Mouse (Mus musculus): ENCODE measurements around the gene Tspan9. TPM values are rescaled to one million over a fixed set of nuclear protein-coding genes. Genes with fewer than 3 reads are reported as not detected.

Tspan9 gene
- polyA plus RNA-seq, 1 experiment from 2014 or later, result 25.8 TPM

GRCm38 (mm10) chr6:128002667-128003066 lies 140.7 kb downstream of the Tspan9 start:
- Histone ChIP-seq H3K4me2 (ENCODE audit: low read depth, low read length) (no peak overlapping the region), H3K36me3 (ENCODE audit: control insufficient read depth, insufficient read depth) (no peaks in the 10 kb centered on the region), H3K27ac (ENCODE audit: low read length) (no peak overlapping the region), H3K9ac (ENCODE audit: low read depth, low read length) (no peak overlapping the region), H3K9me3 (replicated peaks; ENCODE audit: control insufficient read depth, low read length) (no peaks in the 10 kb centered on the region), H3K27me3 (ENCODE audit: control insufficient read depth, insufficient read depth, low read depth, low read length) (no peaks in the 10 kb centered on the region), H3K4me1 (ENCODE audit: control insufficient read depth, low read depth, low read length) (no peaks in the 10 kb centered on the region; the same call in 1 of the 2 replicates), H3K4me3 (ENCODE audit: low read depth, low read length) (no peak overlapping the region)
- no peak for ATAC-seq (ENCODE audit: low read depth)
- 56% methylated on average over 4 of the region's 4 CpGs for WGBS (ENCODE audit: insufficient replicate concordance)

GRCm38 (mm10) chr6:128002104-128002503 lies 141.3 kb downstream of the Tspan9 start:
- Histone ChIP-seq H3K4me2 (ENCODE audit: low read depth, low read length) (no peak overlapping the region), H3K27ac (ENCODE audit: low read length) (no peak overlapping the region), H3K9ac (ENCODE audit: low read depth, low read length) (no peak overlapping the region)

DNA sequence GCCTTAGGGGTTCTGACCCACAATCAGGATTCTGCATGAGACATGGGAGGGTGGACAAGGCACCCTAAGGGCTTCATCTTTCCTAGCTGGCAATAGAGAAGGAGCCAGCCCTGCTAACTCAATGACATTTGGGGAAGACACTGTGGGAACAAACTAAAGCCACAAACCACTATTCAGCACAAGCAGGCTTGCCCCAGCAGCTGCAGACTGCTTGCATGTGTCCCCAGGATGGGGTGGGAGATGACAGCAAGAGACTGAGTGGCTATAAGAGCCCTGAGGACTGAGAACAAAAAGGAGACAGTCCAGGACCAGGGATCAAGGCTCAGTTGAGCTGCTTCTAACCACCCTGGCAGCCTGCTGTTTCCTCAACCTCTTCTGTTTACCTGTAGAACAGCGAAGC lies 141.8 kb downstream of the Tspan9 start:
- ATAC-seq (ENCODE audit: low read depth), result no peak

More at GRCm38 (mm10) chr6:128002104-128002503, 141.3 kb downstream of the Tspan9 start:
- Histone ChIP-seq H3K9me3 (replicated peaks; ENCODE audit: control insufficient read depth, low read length) (no peaks in the 10 kb centered on the region), H3K4me3 (ENCODE audit: low read depth, low read length) (no peak overlapping the region), H3K36me3 (ENCODE audit: control insufficient read depth, insufficient read depth) (no peaks in the 10 kb centered on the region), H3K27me3 (ENCODE audit: control insufficient read depth, insufficient read depth, low read depth, low read length) (no peaks in the 10 kb centered on the region), H3K4me1 (ENCODE audit: control insufficient read depth, low read depth, low read length) (no peaks in the 10 kb centered on the region)
- ATAC-seq (ENCODE audit: low read depth), result no peak
- WGBS (ENCODE audit: insufficient replicate concordance), result 69% methylated on average over 10 of the region's 10 CpGs

DNA sequence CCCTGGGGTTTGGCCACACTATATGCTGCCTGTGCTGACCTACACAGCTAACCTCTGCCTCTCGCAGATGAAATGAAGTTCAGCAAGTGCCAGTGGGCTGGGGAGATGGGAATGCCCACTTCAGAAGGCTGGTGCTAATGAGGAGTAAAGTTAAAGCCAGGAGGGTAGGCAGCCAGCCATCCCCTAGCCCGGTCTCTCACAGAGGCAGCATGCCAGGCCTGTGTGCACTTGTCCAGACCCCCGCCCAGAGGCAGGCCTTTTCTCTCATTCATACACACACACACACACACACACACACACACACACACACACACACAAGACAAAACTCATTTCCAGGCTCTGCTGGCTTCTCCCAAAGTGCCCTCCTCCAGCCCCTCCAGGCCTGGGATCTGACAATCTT lies 142.6 kb downstream of the Tspan9 start:
- Histone ChIP-seq H3K4me3 (ENCODE audit: low read depth, low read length) (no peak overlapping the region), H3K4me2 (ENCODE audit: low read depth, low read length) (no peak overlapping the region), H3K9ac (ENCODE audit: low read depth, low read length) (no peak overlapping the region), H3K27me3 (ENCODE audit: control insufficient read depth, insufficient read depth, low read depth, low read length) (no peaks in the 10 kb centered on the region), H3K9me3 (replicated peaks; ENCODE audit: control insufficient read depth, low read length) (no peaks in the 10 kb centered on the region), H3K27ac (ENCODE audit: low read length) (no peak overlapping the region), H3K36me3 (ENCODE audit: control insufficient read depth, insufficient read depth) (no peaks in the 10 kb centered on the region), H3K4me1 (ENCODE audit: control insufficient read depth, low read depth, low read length) (no peaks in the 10 kb centered on the region)
- ATAC-seq (ENCODE audit: low read depth), result no peak
- 57% methylated on average over 3 of the region's 3 CpGs for WGBS (ENCODE audit: insufficient replicate concordance)

More for the DNA sequence above, 141.8 kb downstream of the Tspan9 start:
- Histone ChIP-seq H3K9ac (ENCODE audit: low read depth, low read length) (no peak overlapping the region), H3K27ac (ENCODE audit: low read length) (no peak overlapping the region), H3K4me2 (ENCODE audit: low read depth, low read length) (no peak overlapping the region), H3K36me3 (ENCODE audit: control insufficient read depth, insufficient read depth) (no peaks in the 10 kb centered on the region), H3K4me3 (ENCODE audit: low read depth, low read length) (no peak overlapping the region), H3K9me3 (replicated peaks; ENCODE audit: control insufficient read depth, low read length) (no peaks in the 10 kb centered on the region), H3K27me3 (ENCODE audit: control insufficient read depth, insufficient read depth, low read depth, low read length) (no peaks in the 10 kb centered on the region), H3K4me1 (ENCODE audit: control insufficient read depth, low read depth, low read length) (no peaks in the 10 kb centered on the region)
- WGBS (ENCODE audit: insufficient replicate concordance), result 75% methylated on average over 1 of the region's 1 CpGs

DNA sequence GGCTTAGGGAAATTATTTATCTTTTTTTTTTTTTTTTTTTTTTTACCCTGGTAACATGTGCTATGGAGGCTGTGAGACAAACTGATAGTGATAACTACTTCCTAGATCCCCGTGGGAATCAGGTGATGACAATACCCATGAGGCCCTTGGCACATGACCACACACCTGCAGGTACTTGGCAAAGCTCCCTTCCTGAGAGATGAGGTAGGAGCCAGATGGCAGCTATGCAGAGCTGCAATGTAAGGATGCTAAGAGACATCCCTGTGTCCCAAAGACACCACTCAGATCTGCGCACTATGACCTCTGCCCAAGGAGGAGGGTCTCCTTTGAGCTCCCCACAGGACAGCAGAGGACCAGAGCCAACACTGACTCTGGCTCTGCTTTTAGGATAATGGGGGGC lies 144.3 kb downstream of the Tspan9 start:
- Histone ChIP-seq H3K4me2 (ENCODE audit: low read depth, low read length) (no peak overlapping the region), H3K4me3 (ENCODE audit: low read depth, low read length) (no peak overlapping the region), H3K27me3 (ENCODE audit: control insufficient read depth, insufficient read depth, low read depth, low read length) (no peaks in the 10 kb centered on the region), H3K27ac (ENCODE audit: low read length) (no peak overlapping the region), H3K36me3 (ENCODE audit: control insufficient read depth, insufficient read depth) (no peaks in the 10 kb centered on the region), H3K9ac (ENCODE audit: low read depth, low read length) (no peak overlapping the region), H3K9me3 (replicated peaks; ENCODE audit: control insufficient read depth, low read length) (no peaks in the 10 kb centered on the region), H3K4me1 (ENCODE audit: control insufficient read depth, low read depth, low read length) (no peaks in the 10 kb centered on the region)
- no peak for ATAC-seq (ENCODE audit: low read depth)
- WGBS (ENCODE audit: insufficient replicate concordance), result 52% methylated on average over 2 of the region's 2 CpGs

- H3K4me1 ChIP-seq (ENCODE audit: control insufficient read depth, low read depth, low read length), result no peaks in the 10 kb centered on the region
- H3K4me2 ChIP-seq (ENCODE audit: low read depth, low read length), result no peak overlapping the region
- H3K27me3 ChIP-seq (ENCODE audit: control insufficient read depth, insufficient read depth, low read depth, low read length), result no peaks in the 10 kb centered on the region
- no peaks in the 10 kb centered on the region for H3K36me3 ChIP-seq (ENCODE audit: control insufficient read depth, insufficient read depth)
- H3K27ac ChIP-seq (ENCODE audit: low read length), result no peak overlapping the region
- no peak overlapping the region for H3K4me3 ChIP-seq (ENCODE audit: low read depth, low read length)
- WGBS (ENCODE audit: insufficient replicate concordance), result 50% methylated on average over 4 of the region's 5 CpGs
- no peak overlapping the region for H3K9ac ChIP-seq (ENCODE audit: low read depth, low read length)
- no peaks in the 10 kb centered on the region for H3K9me3 ChIP-seq (replicated peaks; ENCODE audit: control insufficient read depth, low read length)
- no peak for ATAC-seq (ENCODE audit: low read depth)
These were observed 146.5 kb downstream of the Tspan9 start for GRCm38 (mm10) chr6:127996928-127997327.

GRCm38 (mm10) chr6:127992993-127993392 lies 150.4 kb downstream of the Tspan9 start:
- no peaks in the 10 kb centered on the region for H3K9me3 ChIP-seq (replicated peaks; ENCODE audit: control insufficient read depth, low read length)
- no peak overlapping the region for H3K9ac ChIP-seq (ENCODE audit: low read depth, low read length)
- no peak overlapping the region for H3K4me3 ChIP-seq (ENCODE audit: low read depth, low read length)
- ATAC-seq (ENCODE audit: low read depth), result no peak
- no peaks in the 10 kb centered on the region for H3K36me3 ChIP-seq (ENCODE audit: control insufficient read depth, insufficient read depth)
- no peak overlapping the region for H3K4me2 ChIP-seq (ENCODE audit: low read depth, low read length)
- 62% methylated on average over 8 of the region's 8 CpGs for WGBS (ENCODE audit: insufficient replicate concordance)
- H3K4me1 ChIP-seq (ENCODE audit: control insufficient read depth, low read depth, low read length), result no peaks in the 10 kb centered on the region
- H3K27ac ChIP-seq (ENCODE audit: low read length), result no peak overlapping the region
- H3K27me3 ChIP-seq (ENCODE audit: control insufficient read depth, insufficient read depth, low read depth, low read length), result no peaks in the 10 kb centered on the region

DNA sequence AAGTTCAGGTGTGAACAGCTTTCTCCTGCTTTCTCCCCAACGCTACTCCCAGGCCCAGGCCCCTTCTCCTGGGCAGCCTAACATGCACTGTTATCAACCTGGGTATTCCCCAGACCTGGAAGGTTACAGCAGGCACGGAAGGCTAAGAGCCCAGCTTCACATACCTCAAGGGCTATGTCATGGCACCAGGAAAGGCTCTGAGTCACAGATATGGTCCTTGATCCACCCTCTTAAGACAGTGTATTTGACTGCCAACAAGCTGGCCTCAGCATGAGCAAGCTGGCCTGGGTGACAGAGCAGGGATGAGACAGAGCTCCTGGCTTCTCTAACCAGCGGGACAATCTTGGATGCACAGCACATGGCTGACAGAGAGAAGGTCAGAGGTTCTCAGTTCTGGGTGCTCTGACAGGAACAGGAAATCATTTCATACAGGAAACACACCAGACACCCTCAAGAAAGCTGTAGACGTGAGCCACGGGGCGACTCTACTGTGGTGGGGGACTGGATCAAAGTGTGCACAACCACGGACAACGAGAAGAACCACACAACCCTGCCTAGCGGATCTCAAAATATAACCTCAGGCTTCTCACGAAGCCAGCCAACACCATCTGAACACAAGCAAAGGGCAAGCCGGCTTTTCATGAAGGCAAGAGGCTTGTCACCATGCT lies 151.8 kb downstream of the Tspan9 start:
- H3K36me3 ChIP-seq (ENCODE audit: control insufficient read depth, insufficient read depth), result no peaks in the 10 kb centered on the region
- H3K27ac ChIP-seq (ENCODE audit: low read length), result no peak overlapping the region
- no peak overlapping the region for H3K4me3 ChIP-seq (ENCODE audit: low read depth, low read length)
- H3K27me3 ChIP-seq (ENCODE audit: control insufficient read depth, insufficient read depth, low read depth, low read length), result no peaks in the 10 kb centered on the region
- peak; percentile 19; the same call in 1 of the 2 replicates for ATAC-seq (ENCODE audit: low read depth)
- WGBS (ENCODE audit: insufficient replicate concordance), result 40% methylated on average over 11 of the region's 11 CpGs
- H3K4me2 ChIP-seq (ENCODE audit: low read depth, low read length), result no peak overlapping the region
- no peaks in the 10 kb centered on the region for H3K9me3 ChIP-seq (replicated peaks; ENCODE audit: control insufficient read depth, low read length)
- H3K4me1 ChIP-seq (ENCODE audit: control insufficient read depth, low read depth, low read length), result no peaks in the 10 kb centered on the region
- no peak overlapping the region for H3K9ac ChIP-seq (ENCODE audit: low read depth, low read length)

DNA sequence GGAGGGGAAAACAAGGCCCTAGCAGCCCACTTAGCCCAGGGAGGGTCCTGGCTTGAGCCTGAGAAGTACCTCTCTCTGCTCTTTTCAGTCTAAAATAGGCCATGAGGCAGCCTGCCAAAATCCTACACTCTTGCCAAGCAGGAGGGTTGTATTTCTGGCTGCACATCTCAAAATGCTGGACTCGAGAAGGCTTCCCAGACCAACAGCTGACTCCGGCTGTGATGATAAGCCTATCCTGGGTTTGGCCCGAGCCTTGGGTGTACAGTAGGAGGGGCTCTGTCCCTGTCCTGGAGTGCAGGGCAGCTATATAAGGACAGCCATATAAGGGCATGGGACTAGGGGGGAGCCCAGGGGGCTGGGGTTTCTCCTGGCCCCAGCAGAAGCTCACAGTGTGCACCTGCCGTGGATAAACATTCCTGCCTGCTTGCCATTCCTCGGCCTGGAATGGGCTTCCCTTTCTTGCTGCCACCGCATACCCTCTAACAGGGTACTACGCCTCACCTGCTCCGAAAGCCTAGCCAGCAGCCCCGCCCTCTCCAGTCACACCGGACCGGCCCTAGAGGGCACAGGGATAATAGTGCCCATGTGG lies 153.7 kb downstream of the Tspan9 start:
- H3K4me2 ChIP-seq (ENCODE audit: low read depth, low read length), result no peak overlapping the region
- H3K27me3 ChIP-seq (ENCODE audit: control insufficient read depth, insufficient read depth, low read depth, low read length), result no peaks in the 10 kb centered on the region
- no peaks in the 10 kb centered on the region for H3K4me1 ChIP-seq (ENCODE audit: control insufficient read depth, low read depth, low read length)
- no peaks in the 10 kb centered on the region for H3K36me3 ChIP-seq (ENCODE audit: control insufficient read depth, insufficient read depth)
- no peak for ATAC-seq (ENCODE audit: low read depth)
- no peak overlapping the region for H3K4me3 ChIP-seq (ENCODE audit: low read depth, low read length)
- H3K9ac ChIP-seq (ENCODE audit: low read depth, low read length), result no peak overlapping the region
- no peak overlapping the region for H3K27ac ChIP-seq (ENCODE audit: low read length)
- WGBS (ENCODE audit: insufficient replicate concordance), result 57% methylated on average over 11 of the region's 11 CpGs
- no peaks in the 10 kb centered on the region for H3K9me3 ChIP-seq (replicated peaks; ENCODE audit: control insufficient read depth, low read length)

Data from liver, embryonic 16.5 days (tissue).